Mouse (Mus musculus) heart, embryonic 13.5 days (tissue): Measurements from ENCODE around the gene Sord. TPM values are rescaled to one million over a fixed set of nuclear protein-coding genes. Genes with fewer than 3 reads are reported as not detected.

Source experiments
- ATAC-seq: fragments of 200-750 bp; cut with Nextera tagmentation; 2 replicates; pipeline ENCODE4 v1.8.0; 2017; ENCODE audit warnings: moderate TSS enrichment; ENCODE audit not compliant: insufficient number of reproducible peaks, low FRiP score, low TSS enrichment; ENCODE audit errors: extremely low read depth
- H3K27ac ChIP-seq: fragments of 300-500 bp; sonication (generic); replicated peaks from 2 replicates; pipeline ENCODE4 v1.5.1; 2015; ENCODE audit warnings: moderate library complexity, mild to moderate bottlenecking, inconsistent platforms
- H3K27me3 ChIP-seq: fragments of 300-500 bp; sonication (generic); replicated peaks from 2 replicates; pipeline ENCODE4 v1.6.1; 2015; ENCODE audit warnings: mild to moderate bottlenecking, inconsistent platforms
- H3K36me3 ChIP-seq: fragments of 300-500 bp; sonication (generic); 2 replicates; pipeline ENCODE4 v1.6.1; 2015; ENCODE audit warnings: mild to moderate bottlenecking, inconsistent platforms
- H3K4me1 ChIP-seq: fragments of 300-500 bp; sonication (generic); 2 replicates; pipeline ENCODE4 v1.6.1; 2015; ENCODE audit warnings: inconsistent platforms
- H3K4me2 ChIP-seq: fragments of 300-500 bp; sonication (generic); 2 replicates; pipeline ENCODE4 v1.6.1; 2015; ENCODE audit warnings: inconsistent platforms, mild to moderate bottlenecking, moderate library complexity
- H3K4me3 ChIP-seq: fragments of 300-500 bp; sonication (generic); 2 replicates; pipeline ENCODE4 v1.5.1; 2015; ENCODE audit warnings: moderate library complexity, mild to moderate bottlenecking, inconsistent platforms
- H3K9ac ChIP-seq: fragments of 300-500 bp; sonication (generic); 2 replicates; pipeline ENCODE4 v1.6.1; 2015; ENCODE audit warnings: inconsistent platforms, mild to moderate bottlenecking, moderate library complexity
- H3K9me3 ChIP-seq: fragments of 300-500 bp; sonication (generic); 2 replicates; pipeline ENCODE4 v1.6.1; 2016; ENCODE audit warnings: inconsistent platforms
- WGBS: fragments of 180-500 bp; shearing (Covaris S2); methylation state at CpG from one replicate; pipeline ENCODE4 v1.1.7; 2015; ENCODE audit warnings: mixed read lengths; 5-methylcytosine and 5-hydroxymethylcytosine counted together
- polyA plus RNA-seq: library from polyadenylated mRNA; unstranded; fragments of >200 nt; fragmentation: Nextera tagmentation; extraction: Ambion mirVana; gene quantifications from 2 replicates; pipeline ENCODE4 v1.2.1, GENCODE M21; 2015

Gene Sord
- polyA plus RNA-seq, 1 experiment from 2014 or later = 51.3 TPM

- Histone ChIP-seq H3K9me3 (no peaks in the 10 kb centered on the region), H3K4me1 (peaks cover 29% of the 10 kb centered on the region), H3K4me2 (no peak overlapping the region), H3K27me3 (peaks cover 99% of the 10 kb centered on the region), H3K36me3 (no peaks in the 10 kb centered on the region), H3K4me3 (no peak overlapping the region), H3K27ac (no peak overlapping the region), H3K9ac (no peak overlapping the region)
- ATAC-seq = no peak
- WGBS = 6% methylated on average over 7 of the region's 7 CpGs
Measured at GRCm38 (mm10) chr2:122294916-122295315, 60.4 kb downstream of the Sord start.

GRCm38 (mm10) chr2:122297271-122298095, 62.9 kb downstream of the Sord start:
- Histone ChIP-seq H3K9ac (no peak overlapping the region), H3K4me3 (peak overlapping the region; percentile 36), H3K27ac (no peak overlapping the region), H3K9me3 (no peaks in the 10 kb centered on the region), H3K36me3 (no peaks in the 10 kb centered on the region), H3K4me1 (peaks cover 53% of the 10 kb centered on the region), H3K27me3 (peaks cover 100% of the 10 kb centered on the region), H3K4me2 (peak overlapping the region; percentile 58)
- ATAC-seq = no peak
- 1% methylated on average over 35 of the region's 35 CpGs for WGBS

- H3K27me3 ChIP-seq = peaks cover 99% of the 10 kb centered on the region
- H3K9ac ChIP-seq = peak within 1 kb of the TSS; percentile 53
- H3K4me3 ChIP-seq = peak within 1 kb of the TSS; percentile 47
- no peaks in the 10 kb centered on the region for H3K36me3 ChIP-seq
- H3K4me2 ChIP-seq = peak within 1 kb of the TSS; percentile 73
- no peak for ATAC-seq
- WGBS = 5% methylated on average over 13 of the region's 13 CpGs
- peaks cover 53% of the 10 kb centered on the region for H3K4me1 ChIP-seq
- H3K9me3 ChIP-seq = no peaks in the 10 kb centered on the region
- H3K27ac ChIP-seq = no peak within 1 kb of the TSS
Measured at GRCm38 (mm10) chr2:122298096-122298499, 63.5 kb downstream of the Sord start, which contains the start of gene Duox2. Gene Duox2, minus strand, starts transcription at chr2:122298449.

- ATAC-seq = no peak
- H3K9me3 ChIP-seq = no peaks in the 10 kb centered on the region
- peak within 1 kb of the TSS; percentile 53 for H3K9ac ChIP-seq
- peaks cover 99% of the 10 kb centered on the region for H3K27me3 ChIP-seq
- 1% methylated on average over 43 of the region's 43 CpGs for WGBS
- no peaks in the 10 kb centered on the region for H3K36me3 ChIP-seq
- peak within 1 kb of the TSS; percentile 73 for H3K4me2 ChIP-seq
- no peak within 1 kb of the TSS for H3K27ac ChIP-seq
- H3K4me3 ChIP-seq = peak within 1 kb of the TSS; percentile 47
- peaks cover 53% of the 10 kb centered on the region for H3K4me1 ChIP-seq
Measured at GRCm38 (mm10) chr2:122298596-122299490, 64.3 kb downstream of the Sord start, which contains the start of gene Duoxa2. Gene Duoxa2, plus strand, starts transcription at chr2:122298900.

GRCm38 (mm10) chr2:122299911-122300655, 65.5 kb downstream of the Sord start:
- H3K27ac ChIP-seq = no peak overlapping the region
- H3K36me3 ChIP-seq = no peaks in the 10 kb centered on the region
- peaks cover 99% of the 10 kb centered on the region for H3K27me3 ChIP-seq
- no peak overlapping the region for H3K4me2 ChIP-seq
- 11% methylated on average over 14 of the region's 14 CpGs for WGBS
- H3K4me1 ChIP-seq = peaks cover 53% of the 10 kb centered on the region
- no peak overlapping the region for H3K9ac ChIP-seq
- no peak for ATAC-seq
- no peaks in the 10 kb centered on the region for H3K9me3 ChIP-seq
- no peak overlapping the region for H3K4me3 ChIP-seq

- peaks cover 99% of the 10 kb centered on the region for H3K27me3 ChIP-seq
- H3K4me1 ChIP-seq = peaks cover 53% of the 10 kb centered on the region
- no peak overlapping the region for H3K9ac ChIP-seq
- H3K36me3 ChIP-seq = no peaks in the 10 kb centered on the region
- H3K4me3 ChIP-seq = peak overlapping the region; percentile 49
- peak overlapping the region; percentile 79 for H3K4me2 ChIP-seq
- no peaks in the 10 kb centered on the region for H3K9me3 ChIP-seq
- 4% methylated on average over 14 of the region's 14 CpGs for WGBS
- no peak overlapping the region for H3K27ac ChIP-seq
- ATAC-seq = no peak
Measured at GRCm38 (mm10) chr2:122300656-122301020, 66.1 kb downstream of the Sord start.

- Histone ChIP-seq H3K36me3 (no peaks in the 10 kb centered on the region), H3K27me3 (peaks cover 99% of the 10 kb centered on the region), H3K27ac (no peak overlapping the region), H3K4me1 (peaks cover 53% of the 10 kb centered on the region), H3K9me3 (no peaks in the 10 kb centered on the region), H3K9ac (peak overlapping the region; percentile 71), H3K4me2 (peak overlapping the region; percentile 79), H3K4me3 (peak overlapping the region; percentile 49)
- no peak for ATAC-seq
- 2% methylated on average over 48 of the region's 48 CpGs for WGBS
Measured at GRCm38 (mm10) chr2:122301081-122301920, 66.8 kb downstream of the Sord start.

- peak overlapping the region; percentile 49 for H3K4me3 ChIP-seq
- ATAC-seq = no peak
- H3K9ac ChIP-seq = peak overlapping the region; percentile 71; the same call in 1 of the 2 replicates
- H3K36me3 ChIP-seq = no peaks in the 10 kb centered on the region
- H3K4me2 ChIP-seq = peak overlapping the region; percentile 79
- WGBS = 10% methylated on average over 23 of the region's 23 CpGs
- H3K4me1 ChIP-seq = peaks cover 48% of the 10 kb centered on the region
- peaks cover 99% of the 10 kb centered on the region for H3K27me3 ChIP-seq
- no peak overlapping the region for H3K27ac ChIP-seq
- no peaks in the 10 kb centered on the region for H3K9me3 ChIP-seq
Measured at GRCm38 (mm10) chr2:122301921-122302573, 67.5 kb downstream of the Sord start.

GRCm38 (mm10) chr2:122302574-122303241, 68.2 kb downstream of the Sord start:
- 5% methylated on average over 9 of the region's 9 CpGs for WGBS
- H3K36me3 ChIP-seq = no peaks in the 10 kb centered on the region
- H3K4me2 ChIP-seq = no peak overlapping the region
- H3K4me1 ChIP-seq = peaks cover 41% of the 10 kb centered on the region
- H3K9me3 ChIP-seq = no peaks in the 10 kb centered on the region
- no peak for ATAC-seq
- peaks cover 99% of the 10 kb centered on the region for H3K27me3 ChIP-seq
- H3K4me3 ChIP-seq = no peak overlapping the region
- no peak overlapping the region for H3K9ac ChIP-seq
- no peak overlapping the region for H3K27ac ChIP-seq
